Mouse (Mus musculus) hindbrain, embryonic 14.5 days (tissue): ENCODE measurements at regions not wholly inside any gene's neighbourhood (a gene's known extent, or its start where the extent isn't known, plus 50 kb on each side); places are given as distances from the start of the nearest gene placed in this dataset.

ENCODE experiments used
- ATAC-seq: fragments of 200-750 bp; cut with Nextera tagmentation; 2 replicates; pipeline ENCODE4 v1.8.0; 2017; ENCODE audit warnings: moderate number of reproducible peaks, mild to moderate bottlenecking, moderate TSS enrichment, moderate library complexity; ENCODE audit not compliant: low FRiP score
- DNase-seq: peaks from one replicate; pipeline ENCODE4 v3.0.0-alpha.2; 2015; ENCODE audit warnings: low spot score
- H3K27ac ChIP-seq: fragments of 300-500 bp; sonication (generic); 2 replicates; pipeline ENCODE4 v1.5.1; 2014; ENCODE audit warnings: mild to moderate bottlenecking, moderate library complexity
- H3K27me3 ChIP-seq: fragments of 300-500 bp; sonication (generic); 2 replicates; pipeline ENCODE4 v1.6.1; 2014; ENCODE audit warnings: mild to moderate bottlenecking, low read length, mixed read lengths; ENCODE audit not compliant: control insufficient read depth, insufficient read depth
- H3K36me3 ChIP-seq: fragments of 300-500 bp; sonication (generic); replicated peaks from 2 replicates; pipeline ENCODE4 v1.6.1; 2014; ENCODE audit not compliant: control insufficient read depth, insufficient read depth
- H3K4me1 ChIP-seq: fragments of 300-500 bp; sonication (generic); replicated peaks from 2 replicates; pipeline ENCODE4 v1.6.1; 2014; ENCODE audit warnings: antibody characterized with exemption, low read length, mixed read lengths; ENCODE audit not compliant: control insufficient read depth, insufficient read depth
- H3K4me2 ChIP-seq: fragments of 300-500 bp; sonication (generic); replicated peaks from 2 replicates; pipeline ENCODE4 v1.6.1; 2014; ENCODE audit warnings: mild to moderate bottlenecking, moderate library complexity
- H3K4me3 ChIP-seq: fragments of 300-500 bp; sonication (generic); replicated peaks from 2 replicates; pipeline ENCODE4 v1.5.1; 2014; ENCODE audit warnings: mild to moderate bottlenecking, low read length
- H3K9ac ChIP-seq: fragments of 300-500 bp; sonication (generic); 2 replicates; pipeline ENCODE4 v1.6.1; 2014
- H3K9me3 ChIP-seq: fragments of 300-500 bp; sonication (generic); 2 replicates; pipeline ENCODE4 v1.6.1; 2016; ENCODE audit warnings: low read length; ENCODE audit not compliant: control insufficient read depth
- WGBS: fragments of 180-500 bp; shearing (Covaris S2); extraction: QIAGEN DNeasy Blood & Tissue Kit; methylation state at CpG from one replicate; pipeline ENCODE4 v1.1.7; 2014; 5-methylcytosine and 5-hydroxymethylcytosine counted together

GRCm38 (mm10) chr10:21783478-21783877 lies 98.5 kb upstream of the Sgk1 start:
- no peak for ATAC-seq
- H3K9me3 ChIP-seq = no peaks in the 10 kb centered on the region

DNA sequence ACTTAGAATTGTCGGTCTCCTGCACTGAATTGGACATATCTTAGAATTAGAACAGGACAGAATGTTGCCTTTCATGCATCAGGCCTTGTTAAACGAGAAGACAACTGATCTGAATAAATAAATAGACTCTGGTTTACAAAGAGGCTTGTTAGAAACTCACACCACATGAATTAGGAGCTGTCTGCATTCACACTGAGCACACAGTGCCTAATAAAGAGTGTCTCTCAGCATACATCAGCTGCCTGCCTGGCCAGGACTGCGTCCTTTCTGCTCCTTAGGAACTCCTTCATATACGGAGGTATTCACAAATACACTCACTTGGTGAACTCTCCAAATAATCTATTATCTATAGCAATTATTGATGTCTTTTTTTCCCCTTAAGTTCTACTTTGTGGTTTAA lies 96.9 kb upstream of the Sgk1 start:
- no peak overlapping the region for H3K27ac ChIP-seq
- DNase-seq = no peak
- no peak overlapping the region for H3K4me2 ChIP-seq
- no peak overlapping the region for H3K9ac ChIP-seq
- H3K9me3 ChIP-seq = no peaks in the 10 kb centered on the region
- H3K27me3 ChIP-seq = no peaks in the 10 kb centered on the region
- H3K36me3 ChIP-seq = no peaks in the 10 kb centered on the region
- H3K4me3 ChIP-seq = no peak overlapping the region
- ATAC-seq = no peak
- H3K4me1 ChIP-seq = no peaks in the 10 kb centered on the region; the same call in 1 of the 2 replicates
- WGBS = 32% methylated on average over 4 of the region's 4 CpGs

More at GRCm38 (mm10) chr10:21783478-21783877, 98.5 kb upstream of the Sgk1 start:
- Histone ChIP-seq H3K4me1 (no peaks in the 10 kb centered on the region), H3K27ac (no peak overlapping the region), H3K27me3 (no peaks in the 10 kb centered on the region), H3K9ac (no peak overlapping the region), H3K4me2 (no peak overlapping the region), H3K36me3 (no peaks in the 10 kb centered on the region), H3K4me3 (no peak overlapping the region)
- DNase-seq = no peak
- WGBS = 91% methylated on average over 7 of the region's 7 CpGs

GRCm38 (mm10) chr10:21785785-21786184 lies 96.2 kb upstream of the Sgk1 start:
- H3K4me2 ChIP-seq = no peak overlapping the region
- no peak for DNase-seq
- H3K4me3 ChIP-seq = no peak overlapping the region
- no peaks in the 10 kb centered on the region for H3K9me3 ChIP-seq
- no peaks in the 10 kb centered on the region for H3K27me3 ChIP-seq
- H3K36me3 ChIP-seq = no peaks in the 10 kb centered on the region
- H3K9ac ChIP-seq = no peak overlapping the region
- ATAC-seq = no peak
- H3K27ac ChIP-seq = no peak overlapping the region; the same call in 1 of the 2 replicates
- H3K4me1 ChIP-seq = no peaks in the 10 kb centered on the region; the same call in 1 of the 2 replicates
- WGBS = 81% methylated on average over 5 of the region's 5 CpGs

- 70% methylated on average over 17 of the region's 17 CpGs for WGBS
- ATAC-seq (no peak), DNase-seq (no peak)
Measured at GRCm38 (mm10) chr10:21789847-21790530, 92.0 kb upstream of the Sgk1 start.

DNA sequence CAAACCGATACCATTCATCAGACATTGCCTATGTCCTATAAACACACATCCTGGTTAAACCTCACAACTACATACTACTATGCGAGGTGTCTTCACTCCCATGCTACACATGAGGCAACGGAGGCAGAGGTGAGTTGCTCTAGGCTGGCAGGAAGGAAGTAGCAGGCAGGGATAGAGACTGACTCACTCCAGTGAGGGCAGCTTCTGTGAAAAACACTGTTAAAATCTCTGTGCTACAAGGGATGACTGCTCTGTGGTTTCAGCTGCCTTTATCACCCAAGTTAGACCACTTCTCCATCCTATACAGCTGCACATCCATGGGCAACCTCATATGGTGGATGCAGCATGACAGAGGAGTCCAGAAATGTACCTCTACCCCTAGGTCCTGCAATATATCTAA lies 91.0 kb upstream of the Sgk1 start:
- Histone ChIP-seq H3K4me2 (no peak overlapping the region), H3K27me3 (no peaks in the 10 kb centered on the region), H3K9ac (no peak overlapping the region), H3K4me3 (no peak overlapping the region), H3K36me3 (no peaks in the 10 kb centered on the region), H3K27ac (no peak overlapping the region), H3K9me3 (no peaks in the 10 kb centered on the region), H3K4me1 (peaks cover 4% of the 10 kb centered on the region; the same call in 1 of the 2 replicates)
- WGBS = 90% methylated on average over 3 of the region's 3 CpGs
- no peak for DNase-seq
- no peak for ATAC-seq

More at GRCm38 (mm10) chr10:21789847-21790530, 92.0 kb upstream of the Sgk1 start:
- no peak overlapping the region for H3K4me3 ChIP-seq
- H3K27ac ChIP-seq = no peak overlapping the region
- no peak overlapping the region for H3K9ac ChIP-seq
- no peak overlapping the region for H3K4me2 ChIP-seq
- H3K4me1 ChIP-seq = peaks cover 4% of the 10 kb centered on the region; the same call in 1 of the 2 replicates
- H3K27me3 ChIP-seq = no peaks in the 10 kb centered on the region
- no peaks in the 10 kb centered on the region for H3K9me3 ChIP-seq
- no peaks in the 10 kb centered on the region for H3K36me3 ChIP-seq

DNA sequence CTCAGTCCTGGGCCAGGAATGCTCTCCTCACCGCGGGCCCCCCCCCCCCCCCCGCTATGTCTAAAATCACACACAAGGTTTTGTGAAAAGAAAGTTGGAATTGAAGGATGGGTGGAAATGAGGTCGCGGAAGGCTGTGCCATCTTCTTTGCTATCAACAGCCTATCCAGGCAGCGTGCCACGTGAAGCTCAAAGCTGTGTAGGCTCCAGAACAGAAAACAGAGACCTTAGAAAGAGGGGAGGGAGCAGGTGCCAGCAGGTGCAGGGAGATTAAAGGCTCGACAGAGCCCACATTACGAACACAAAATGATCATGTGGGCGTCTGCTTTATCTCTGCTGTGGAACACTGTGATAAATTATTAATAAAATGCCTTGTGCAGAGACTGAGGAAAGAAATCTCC lies 89.6 kb upstream of the Sgk1 start:
- ATAC-seq (no peak), DNase-seq (no peak)
- peaks cover 4% of the 10 kb centered on the region; the same call in 1 of the 2 replicates for H3K4me1 ChIP-seq

GRCm38 (mm10) chr10:21793641-21794040 lies 88.3 kb upstream of the Sgk1 start:
- Histone ChIP-seq H3K9ac (no peak overlapping the region), H3K27ac (no peak overlapping the region), H3K9me3 (no peaks in the 10 kb centered on the region), H3K4me2 (no peak overlapping the region), H3K36me3 (no peaks in the 10 kb centered on the region), H3K27me3 (no peaks in the 10 kb centered on the region), H3K4me3 (no peak overlapping the region), H3K4me1 (peaks cover 4% of the 10 kb centered on the region; the same call in 1 of the 2 replicates)
- DNase-seq (no peak), ATAC-seq (no peak)
- 87% methylated on average over 11 of the region's 11 CpGs for WGBS

More for the DNA sequence above, 89.6 kb upstream of the Sgk1 start:
- H3K4me2 ChIP-seq = no peak overlapping the region
- H3K36me3 ChIP-seq = no peaks in the 10 kb centered on the region
- 31% methylated on average over 10 of the region's 10 CpGs for WGBS
- no peak overlapping the region for H3K4me3 ChIP-seq
- no peaks in the 10 kb centered on the region for H3K9me3 ChIP-seq
- H3K9ac ChIP-seq = no peak overlapping the region
- H3K27ac ChIP-seq = no peak overlapping the region
- H3K27me3 ChIP-seq = no peaks in the 10 kb centered on the region

- H3K36me3 ChIP-seq = no peaks in the 10 kb centered on the region
- whole genome bisulfite sequencing = 92% methylated on average over 4 of the region's 4 CpGs
- 0 out of 2 replicates have a peak, but pooled peaks cover 4% of the 10 kb centered on the region for H3K4me1 ChIP-seq
- ATAC-seq (no peak), DNase-seq (no peak)
- no peak overlapping the region for H3K27ac ChIP-seq
- no peak overlapping the region for H3K4me3 ChIP-seq
- H3K9ac ChIP-seq = no peak overlapping the region
- H3K4me2 ChIP-seq = no peak overlapping the region
- no peaks in the 10 kb centered on the region for H3K27me3 ChIP-seq
- no peaks in the 10 kb centered on the region for H3K9me3 ChIP-seq
Measured at GRCm38 (mm10) chr10:21796386-21796785, 85.6 kb upstream of the Sgk1 start.

- no peak overlapping the region for H3K4me3 ChIP-seq
- ATAC-seq (no peak), DNase-seq (no peak)
- H3K36me3 ChIP-seq = no peaks in the 10 kb centered on the region
- no peaks in the 10 kb centered on the region for H3K4me1 ChIP-seq
- H3K4me2 ChIP-seq = no peak overlapping the region
- no peaks in the 10 kb centered on the region for H3K27me3 ChIP-seq
- 76% methylated on average over 6 of the region's 6 CpGs for WGBS
- no peak overlapping the region for H3K9ac ChIP-seq
- H3K9me3 ChIP-seq = no peaks in the 10 kb centered on the region
- H3K27ac ChIP-seq = no peak overlapping the region
Measured at GRCm38 (mm10) chr10:21798103-21798502, 83.9 kb upstream of the Sgk1 start.
